Mouse (Mus musculus): Measurements from ENCODE around the gene Bcl11b. TPM values are rescaled to one million over a fixed set of nuclear protein-coding genes. Genes with fewer than 3 reads are reported as not detected.

The Bcl11b gene
- polyA plus RNA-seq, 1 experiment from 2014 or later = 4.6 TPM

DNA sequence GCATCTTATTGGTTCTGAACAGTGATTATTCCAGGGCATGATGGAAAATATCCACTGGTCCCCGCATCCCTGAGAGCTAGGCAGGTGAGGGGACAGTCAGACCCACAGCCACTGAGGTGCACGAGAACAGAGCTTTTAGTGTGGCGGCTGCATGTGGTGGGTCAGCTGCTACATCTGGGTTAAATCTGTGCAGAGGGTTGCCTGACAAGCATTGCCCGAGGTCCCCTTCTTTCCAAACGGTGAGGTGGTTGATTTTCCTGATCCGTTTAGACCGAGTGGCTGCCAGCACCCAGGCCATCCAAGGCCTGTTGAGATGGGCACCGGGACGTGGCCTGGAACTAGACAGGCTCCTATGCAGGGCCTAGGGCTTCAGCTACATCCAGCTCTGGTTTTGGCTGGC, 121.7 kb downstream of the Bcl11b start:
- no peak overlapping the region for H3K27ac ChIP-seq (replicated peaks)
- H3K9me3 ChIP-seq (ENCODE audit: control insufficient read depth, low read length) = no peaks in the 10 kb centered on the region
- 90% methylated on average over 9 of the region's 9 CpGs for WGBS
- no peak for TF ChIP-seq CTCF (IDR thresholded peaks at IDR 0.05; ENCODE audit: low read depth)
- TF ChIP-seq EP300 (optimal IDR thresholded peaks at IDR 0.05) = no peak
- no peaks in the 10 kb centered on the region for H3K36me3 ChIP-seq (ENCODE audit: control insufficient read depth, insufficient read depth, low read length)
- no peak for ATAC-seq (ENCODE audit: low FRiP score, low TSS enrichment)
- no peak overlapping the region for H3K4me3 ChIP-seq (ENCODE audit: low read depth, low read length)
- no peak overlapping the region for H3K4me2 ChIP-seq (replicated peaks; ENCODE audit: low read depth)
- H3K4me1 ChIP-seq (replicated peaks; ENCODE audit: control insufficient read depth, insufficient read depth) = no peaks in the 10 kb centered on the region
- no peak for DNase-seq (ENCODE audit: low spot score)
- H3K27me3 ChIP-seq (ENCODE audit: control insufficient read depth, insufficient read depth, low read length) = no peaks in the 10 kb centered on the region
- H3K9ac ChIP-seq (ENCODE audit: low read length) = no peak overlapping the region

DNA sequence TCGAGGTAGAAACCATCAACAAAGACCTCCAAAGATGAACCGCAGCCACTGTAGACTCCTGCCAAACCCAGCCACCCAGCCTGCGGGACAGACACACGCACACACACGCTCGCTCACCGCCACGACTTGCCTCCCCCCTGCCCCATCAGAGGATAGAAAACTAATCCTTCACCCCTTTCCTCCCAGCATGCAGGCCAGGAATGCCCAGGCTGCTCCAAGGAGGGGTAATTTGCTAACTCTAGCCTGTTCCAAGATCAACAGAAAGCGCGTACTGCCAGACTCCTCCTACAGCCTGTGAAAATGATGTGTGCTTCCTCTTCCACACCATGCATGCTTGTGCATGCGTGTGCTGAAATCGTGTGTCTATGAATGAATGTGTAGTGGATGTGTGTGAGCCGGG, 122.7 kb downstream of the Bcl11b start:
- no peaks in the 10 kb centered on the region for H3K4me1 ChIP-seq (replicated peaks; ENCODE audit: control insufficient read depth, insufficient read depth)
- WGBS = 54% methylated on average over 13 of the region's 13 CpGs
- no peaks in the 10 kb centered on the region for H3K36me3 ChIP-seq (ENCODE audit: control insufficient read depth, insufficient read depth, low read length)
- ATAC-seq (ENCODE audit: low FRiP score, low TSS enrichment) (no peak), DNase-seq (ENCODE audit: low spot score) (no peak)
- no peak overlapping the region for H3K27ac ChIP-seq (replicated peaks)
- no peak overlapping the region for H3K4me2 ChIP-seq (replicated peaks; ENCODE audit: low read depth)
- no peaks in the 10 kb centered on the region for H3K9me3 ChIP-seq (ENCODE audit: control insufficient read depth, low read length)
- H3K4me3 ChIP-seq (ENCODE audit: low read depth, low read length) = no peak overlapping the region
- no peak overlapping the region for H3K9ac ChIP-seq (ENCODE audit: low read length)
- TF ChIP-seq EP300 (optimal IDR thresholded peaks at IDR 0.05) (no peak), CTCF (IDR thresholded peaks at IDR 0.05; ENCODE audit: low read depth) (no peak)
- H3K27me3 ChIP-seq (ENCODE audit: control insufficient read depth, insufficient read depth, low read length) = no peaks in the 10 kb centered on the region

DNA sequence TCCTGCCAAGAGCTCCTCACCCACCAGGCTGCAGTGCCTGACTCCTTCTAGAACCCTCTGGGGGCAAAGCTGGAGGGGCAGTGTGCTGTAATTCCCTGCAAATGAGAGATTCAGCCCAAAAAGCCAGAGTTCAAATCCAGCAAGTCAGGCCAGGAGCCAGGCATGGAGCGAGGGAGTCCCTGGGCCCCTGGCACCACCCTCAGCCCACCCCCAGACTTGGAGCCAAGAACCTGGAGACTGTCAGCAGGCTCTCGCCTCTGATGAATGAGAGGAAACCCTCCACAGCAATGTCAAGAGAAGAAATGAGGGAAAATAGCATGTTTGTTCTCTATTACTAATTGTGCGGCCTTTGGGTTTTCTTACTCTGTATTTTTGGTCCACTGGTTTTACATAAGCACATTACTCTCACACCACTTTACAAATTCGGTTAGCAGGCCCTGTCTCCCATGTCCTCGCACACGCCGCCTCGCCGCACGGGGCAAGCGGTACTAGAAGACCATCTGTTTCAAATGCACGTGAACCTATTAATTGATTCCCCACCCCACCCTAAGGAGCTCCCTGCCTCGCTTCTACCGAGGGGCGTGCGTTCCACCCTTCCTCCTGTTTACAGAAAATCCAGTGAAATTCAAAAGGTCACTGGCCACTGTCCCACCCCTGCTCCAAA, 124.2 kb downstream of the Bcl11b start:
- 84% methylated on average over 16 of the region's 16 CpGs for WGBS
- DNase-seq (ENCODE audit: low spot score) (no peak), ATAC-seq (ENCODE audit: low FRiP score, low TSS enrichment) (no peak)
- Histone ChIP-seq H3K4me1 (replicated peaks; ENCODE audit: control insufficient read depth, insufficient read depth) (no peaks in the 10 kb centered on the region), H3K9me3 (ENCODE audit: control insufficient read depth, low read length) (no peaks in the 10 kb centered on the region), H3K4me2 (replicated peaks; ENCODE audit: low read depth) (no peak overlapping the region), H3K9ac (ENCODE audit: low read length) (no peak overlapping the region), H3K4me3 (ENCODE audit: low read depth, low read length) (no peak overlapping the region), H3K36me3 (ENCODE audit: control insufficient read depth, insufficient read depth, low read length) (no peaks in the 10 kb centered on the region), H3K27ac (replicated peaks) (no peak overlapping the region), H3K27me3 (ENCODE audit: control insufficient read depth, insufficient read depth, low read length) (no peaks in the 10 kb centered on the region)
- TF ChIP-seq CTCF (IDR thresholded peaks at IDR 0.05; ENCODE audit: low read depth) = no peak
- no peak for TF ChIP-seq EP300 (optimal IDR thresholded peaks at IDR 0.05)

DNA sequence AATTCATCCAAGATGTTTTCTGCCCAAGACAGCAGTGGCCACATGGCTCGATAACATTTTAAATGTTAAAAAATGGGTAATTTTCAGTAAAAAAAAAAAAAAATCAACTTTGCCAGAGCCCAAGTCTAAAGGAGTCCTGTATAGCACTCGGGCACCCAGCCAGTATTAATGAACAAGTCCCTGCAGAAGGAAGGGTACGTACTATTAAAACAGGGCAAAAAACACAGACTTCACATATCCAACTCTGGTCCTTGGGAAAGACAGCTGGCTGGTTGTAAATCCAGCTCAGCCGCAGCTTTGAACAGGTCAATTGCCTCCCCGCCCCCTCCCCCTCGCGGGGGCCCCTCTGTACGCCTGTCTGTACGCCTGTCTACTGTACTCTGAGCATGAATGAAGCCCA, 127.2 kb downstream of the Bcl11b start:
- Histone ChIP-seq H3K36me3 (ENCODE audit: control insufficient read depth, insufficient read depth, low read length) (no peaks in the 10 kb centered on the region), H3K4me2 (replicated peaks; ENCODE audit: low read depth) (no peak overlapping the region), H3K9ac (ENCODE audit: low read length) (no peak overlapping the region), H3K4me1 (replicated peaks; ENCODE audit: control insufficient read depth, insufficient read depth) (no peaks in the 10 kb centered on the region), H3K27ac (replicated peaks) (no peak overlapping the region), H3K4me3 (ENCODE audit: low read depth, low read length) (no peak overlapping the region), H3K27me3 (ENCODE audit: control insufficient read depth, insufficient read depth, low read length) (no peaks in the 10 kb centered on the region), H3K9me3 (ENCODE audit: control insufficient read depth, low read length) (no peaks in the 10 kb centered on the region)
- ATAC-seq (ENCODE audit: low FRiP score, low TSS enrichment) (no peak), DNase-seq (ENCODE audit: low spot score) (no peak)
- WGBS = 73% methylated on average over 9 of the region's 9 CpGs
- TF ChIP-seq EP300 (optimal IDR thresholded peaks at IDR 0.05) = no peak
- no peak for TF ChIP-seq CTCF (IDR thresholded peaks at IDR 0.05; ENCODE audit: low read depth)

DNA sequence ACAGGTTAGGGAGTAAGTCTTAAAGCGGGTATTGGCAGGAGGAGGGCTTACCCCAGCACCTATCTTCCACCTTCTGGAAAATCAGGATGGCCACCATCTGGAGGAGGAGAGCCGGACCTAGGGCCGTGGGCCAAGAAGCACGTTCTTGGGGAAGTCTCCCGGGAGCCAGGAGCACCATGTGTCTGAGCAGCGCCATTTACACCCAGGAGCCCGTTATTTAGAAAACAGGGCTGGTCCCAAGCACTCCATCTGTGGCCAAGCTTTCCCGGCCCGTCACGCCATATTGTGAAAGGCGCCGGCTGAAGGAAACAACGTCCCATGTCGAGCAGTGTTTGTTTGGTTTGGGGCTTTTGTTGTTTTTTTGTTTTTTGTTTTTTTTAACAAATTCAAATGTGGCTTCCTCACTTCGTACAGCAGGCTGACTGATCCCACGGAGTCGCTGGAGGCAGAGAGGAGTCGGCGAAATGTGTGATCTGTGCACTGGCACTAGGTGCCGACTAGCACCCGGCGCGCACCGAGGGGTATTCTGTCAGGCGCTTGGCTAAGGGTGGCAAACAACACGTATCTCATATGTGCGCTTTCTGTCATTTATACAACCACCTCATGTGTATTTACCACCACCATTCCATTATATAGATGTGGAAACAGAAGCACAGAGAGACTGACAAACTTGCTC, 128.8 kb downstream of the Bcl11b start:
- WGBS = 94% methylated on average over 27 of the region's 27 CpGs
- H3K27me3 ChIP-seq (ENCODE audit: control insufficient read depth, insufficient read depth, low read length) = no peaks in the 10 kb centered on the region
- H3K27ac ChIP-seq (replicated peaks) = no peak overlapping the region
- H3K9ac ChIP-seq (ENCODE audit: low read length) = no peak overlapping the region
- ATAC-seq (ENCODE audit: low FRiP score, low TSS enrichment) (no peak), DNase-seq (ENCODE audit: low spot score) (no peak)
- H3K9me3 ChIP-seq (ENCODE audit: control insufficient read depth, low read length) = no peaks in the 10 kb centered on the region
- TF ChIP-seq EP300 (optimal IDR thresholded peaks at IDR 0.05) (no peak), CTCF (IDR thresholded peaks at IDR 0.05; ENCODE audit: low read depth) (no peak)
- no peaks in the 10 kb centered on the region for H3K4me1 ChIP-seq (replicated peaks; ENCODE audit: control insufficient read depth, insufficient read depth)
- no peak overlapping the region for H3K4me2 ChIP-seq (replicated peaks; ENCODE audit: low read depth)
- H3K4me3 ChIP-seq (ENCODE audit: low read depth, low read length) = no peak overlapping the region
- no peaks in the 10 kb centered on the region for H3K36me3 ChIP-seq (ENCODE audit: control insufficient read depth, insufficient read depth, low read length)

DNA sequence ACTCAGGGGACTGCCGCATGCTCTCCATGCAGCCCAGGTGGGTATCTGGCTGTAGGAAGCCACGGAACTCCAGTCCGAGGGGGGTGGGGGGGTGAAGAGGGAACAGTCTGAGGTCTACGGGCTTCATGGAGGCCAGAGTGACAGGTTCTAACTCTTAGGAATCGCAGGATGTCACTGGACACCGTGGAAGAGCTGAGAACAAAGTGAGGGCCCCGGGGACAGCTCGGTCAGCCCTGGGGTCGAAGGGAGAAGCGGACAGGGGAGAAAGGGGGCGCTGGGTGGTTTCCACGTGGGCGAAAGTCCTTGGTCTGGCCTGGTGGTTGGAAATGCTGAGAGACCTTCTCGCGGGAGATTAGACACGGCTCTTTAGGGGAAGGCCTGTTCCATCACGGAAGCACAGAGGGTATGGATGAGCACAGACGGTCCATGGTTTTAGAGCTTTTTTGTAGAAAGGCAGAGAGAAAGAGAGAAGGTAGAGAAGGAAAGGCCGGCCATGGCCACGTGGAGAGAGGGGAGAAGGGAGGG, 133.8 kb downstream of the Bcl11b start:
- H3K27ac ChIP-seq (replicated peaks) = no peak overlapping the region
- no peak overlapping the region for H3K9ac ChIP-seq (ENCODE audit: low read length)
- H3K9me3 ChIP-seq (ENCODE audit: control insufficient read depth, low read length) = no peaks in the 10 kb centered on the region
- H3K4me1 ChIP-seq (replicated peaks; ENCODE audit: control insufficient read depth, insufficient read depth) = no peaks in the 10 kb centered on the region
- no peak for ATAC-seq (ENCODE audit: low FRiP score, low TSS enrichment)
- DNase-seq (ENCODE audit: low spot score) = no peak
- H3K27me3 ChIP-seq (ENCODE audit: control insufficient read depth, insufficient read depth, low read length) = no peaks in the 10 kb centered on the region
- H3K4me2 ChIP-seq (replicated peaks; ENCODE audit: low read depth) = no peak overlapping the region
- 83% methylated on average over 20 of the region's 20 CpGs for WGBS
- no peaks in the 10 kb centered on the region for H3K36me3 ChIP-seq (ENCODE audit: control insufficient read depth, insufficient read depth, low read length)
- H3K4me3 ChIP-seq (ENCODE audit: low read depth, low read length) = no peak overlapping the region
- TF ChIP-seq CTCF (IDR thresholded peaks at IDR 0.05; ENCODE audit: low read depth) (no peak), EP300 (optimal IDR thresholded peaks at IDR 0.05) (no peak)

Data from stomach, postnatal 0 days (tissue).